Mouse (Mus musculus) adrenal gland, adult 18-20 months (tissue): Measurements from ENCODE around the gene Cmya5. TPM values are rescaled to one million over a fixed set of nuclear protein-coding genes. Genes with fewer than 3 reads are reported as not detected.

Experiments
- DNase-seq, 2 experiments: peaks; one replicate each; pipeline ENCODE4 v3.0.0; 2021 to 2022; ENCODE audit warnings: low spot score in 2 of 2
- total RNA-seq, 2 experiments: library from RNA; stranded (reverse); gene quantifications; 1 replicate in 1 of 2; 2 replicates in 1 of 2; pipeline ENCODE4 v1.2.3; 2021

Cmya5 gene
- total RNA-seq, 2 experiments from 2014 or later: 0.20 to 0.99 TPM

DNA sequence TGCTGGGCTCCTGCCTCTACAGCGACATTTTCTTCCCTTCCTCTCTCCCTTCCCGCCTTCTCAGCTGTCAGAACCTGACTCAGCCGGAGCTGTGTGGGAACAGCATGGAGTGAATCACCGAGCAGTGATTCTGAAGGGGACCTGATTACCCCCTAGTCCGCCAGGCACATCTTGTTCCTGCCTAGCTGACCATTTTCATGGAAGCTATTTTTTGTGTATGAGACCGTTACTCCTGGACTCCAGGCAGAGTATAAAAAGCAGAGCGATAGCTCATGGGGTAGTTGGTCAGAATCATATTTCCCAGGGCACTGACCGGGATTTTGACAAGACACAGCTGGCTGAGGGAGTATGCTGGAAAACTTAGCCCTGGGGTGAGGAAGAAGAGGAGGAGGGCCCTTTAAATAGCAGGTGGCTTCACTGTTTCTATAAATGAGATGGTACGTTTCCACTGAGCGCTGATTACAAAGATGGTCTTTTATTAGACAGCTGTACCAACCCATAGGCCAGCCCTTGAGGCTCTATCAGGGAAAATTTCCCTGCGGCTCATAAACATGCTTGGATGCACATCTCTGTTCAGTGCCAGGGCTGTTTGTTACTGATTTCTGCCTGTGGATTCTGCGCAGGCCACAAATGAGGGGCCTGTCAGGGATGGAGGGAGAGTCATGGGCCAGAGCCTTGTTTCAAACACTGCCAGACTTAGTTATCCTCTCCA, 143.7 kb downstream of the Cmya5 start:
- DNase-seq: no peak

DNA sequence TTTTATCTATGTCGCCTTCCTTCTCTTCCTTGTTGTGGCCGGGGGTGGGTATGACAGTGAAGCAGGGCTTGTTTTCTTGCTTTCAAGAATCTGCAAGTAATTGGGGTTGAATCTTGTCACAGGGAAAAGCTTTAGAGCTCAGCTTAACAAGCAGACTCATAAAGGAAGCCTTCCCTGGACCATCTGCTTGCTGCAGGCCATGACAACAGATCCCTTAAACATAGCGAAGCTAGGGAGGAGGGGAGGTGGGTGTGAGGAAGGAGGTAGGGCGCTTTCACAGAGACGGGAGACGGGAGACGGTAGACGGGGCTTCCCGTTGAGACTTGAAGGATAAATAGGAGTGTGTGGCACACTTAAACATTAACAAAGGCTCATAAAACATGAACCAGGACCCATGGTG, 144.7 kb downstream of the Cmya5 start:
- no peak for DNase-seq

DNA sequence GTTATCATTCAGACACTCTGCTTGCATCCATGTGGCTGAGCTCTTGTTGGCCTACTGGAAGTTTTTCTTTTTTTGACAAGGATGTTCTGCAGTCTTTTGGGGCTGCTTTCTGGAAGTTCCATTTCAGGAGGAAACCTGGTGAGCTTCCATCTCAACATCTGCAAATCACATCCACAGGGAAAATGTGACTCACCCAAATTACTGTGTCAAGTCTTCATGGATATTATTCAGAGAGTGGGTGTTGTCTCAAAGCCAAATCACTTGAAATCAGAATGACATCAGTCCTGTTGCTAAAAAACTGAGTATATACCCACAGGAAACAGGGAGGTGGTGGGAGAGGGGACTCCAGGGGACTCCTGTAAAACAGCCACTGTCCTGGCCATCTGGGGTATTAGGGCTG, 149.8 kb downstream of the Cmya5 start:
- DNase-seq: no peak

DNA sequence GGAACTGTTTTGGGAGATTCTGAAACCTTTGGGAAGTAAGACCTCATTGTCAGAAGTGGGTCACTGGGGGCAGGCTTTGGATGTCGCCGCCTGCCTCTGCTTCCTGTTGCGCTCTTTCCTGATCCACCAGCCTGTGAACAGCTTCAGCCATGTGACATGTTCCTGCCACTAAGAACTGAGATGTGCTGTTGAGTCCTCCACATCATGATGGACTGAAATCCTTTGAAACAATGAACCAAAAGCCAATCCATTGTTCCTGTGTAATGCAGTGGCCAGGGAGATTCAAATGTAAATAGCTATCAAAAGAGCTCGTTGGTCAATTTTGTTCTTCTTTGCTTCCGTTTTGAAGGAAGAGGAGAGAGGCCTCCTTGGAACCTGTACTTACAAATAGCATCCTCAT, 151.7 kb downstream of the Cmya5 start:
- DNase-seq: no peak

Other genes starting within 250 kb of the Cmya5 start
- gene Tent2, start 47.7 kb upstream of the Cmya5 start, total RNA-seq: 10 to 100 TPM; 26.9 to 30.1 TPM
- 10 to 100 TPM; 52.7 to 66.7 TPM for gene Homer1, start 154.9 kb upstream of the Cmya5 start, total RNA-seq